Mouse (Mus musculus) cerebellum, adult (tissue): ENCODE measurements at regions not wholly inside any gene's neighbourhood (a gene's known extent, or its start where the extent isn't known, plus 50 kb on each side); places are given as distances from the start of the nearest gene placed in this dataset.
"Not testable (repeated sequence)": the region's sequence is repeated elsewhere in the genome, so short reads cannot be mapped to it uniquely, and the experiment has no call there.

Source experiments
- ATAC-seq: cut with Nextera tagmentation; 2 replicates; pipeline ENCODE4 v1.9.2; 2017; ENCODE audit warnings: mild to moderate bottlenecking, moderate library complexity, mixed read lengths; ENCODE audit not compliant: insufficient number of reproducible peaks, low FRiP score, low TSS enrichment

GRCm38 (mm10) chr2:57185151-57185550 lies 52.3 kb upstream of the Gpd2 start:
- no peak for ATAC-seq

GRCm38 (mm10) chr2:57183108-57183507 lies 54.3 kb upstream of the Gpd2 start:
- ATAC-seq = not testable (repeated sequence)

- ATAC-seq = peak; percentile 96
Measured at GRCm38 (mm10) chr2:57181692-57182541, 55.5 kb upstream of the Gpd2 start.

GRCm38 (mm10) chr2:57181350-57181691 lies 56.1 kb upstream of the Gpd2 start:
- no peak for ATAC-seq

- no peak for ATAC-seq
Measured at GRCm38 (mm10) chr2:57178056-57178455, 54.3 kb upstream of the Nr4a2 start.

- ATAC-seq = no peak
Measured at GRCm38 (mm10) chr2:57176547-57176946, 52.7 kb upstream of the Nr4a2 start.

GRCm38 (mm10) chr2:57175219-57175618 lies 51.4 kb upstream of the Nr4a2 start:
- no peak for ATAC-seq
